Mouse (Mus musculus): ENCODE results near the gene Qser1.

The Qser1 gene

DNA sequence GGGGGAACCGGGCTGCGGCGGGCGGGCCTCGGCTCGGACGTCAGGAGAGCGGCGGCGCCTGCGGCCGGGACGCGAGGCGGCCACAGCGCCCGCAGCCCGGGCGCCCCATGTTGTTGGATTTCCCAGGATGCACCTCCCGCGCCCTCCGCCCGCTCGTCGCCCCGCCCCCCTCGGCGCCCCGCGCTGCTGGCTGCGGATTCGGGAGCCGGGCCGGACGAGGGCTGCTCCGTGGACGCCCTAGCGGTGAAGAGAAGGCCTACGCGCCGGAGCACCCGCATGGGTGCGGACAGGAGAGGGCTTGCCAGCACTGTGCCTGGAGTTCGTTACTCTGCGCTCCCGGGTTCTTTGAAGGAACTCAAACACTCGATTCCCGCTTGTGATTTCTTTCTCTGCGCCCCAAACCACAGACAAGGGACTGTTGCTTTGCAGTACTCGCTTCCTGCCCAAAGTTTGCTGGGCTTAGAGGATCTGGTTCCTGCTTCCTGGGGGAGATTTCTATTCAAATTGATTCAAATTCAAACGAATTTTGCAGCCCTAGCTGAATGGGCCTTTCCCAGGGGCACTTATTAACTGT is 393 bp upstream of the Qser1 start:
- peak; percentile 90 for DNase-seq

DNA sequence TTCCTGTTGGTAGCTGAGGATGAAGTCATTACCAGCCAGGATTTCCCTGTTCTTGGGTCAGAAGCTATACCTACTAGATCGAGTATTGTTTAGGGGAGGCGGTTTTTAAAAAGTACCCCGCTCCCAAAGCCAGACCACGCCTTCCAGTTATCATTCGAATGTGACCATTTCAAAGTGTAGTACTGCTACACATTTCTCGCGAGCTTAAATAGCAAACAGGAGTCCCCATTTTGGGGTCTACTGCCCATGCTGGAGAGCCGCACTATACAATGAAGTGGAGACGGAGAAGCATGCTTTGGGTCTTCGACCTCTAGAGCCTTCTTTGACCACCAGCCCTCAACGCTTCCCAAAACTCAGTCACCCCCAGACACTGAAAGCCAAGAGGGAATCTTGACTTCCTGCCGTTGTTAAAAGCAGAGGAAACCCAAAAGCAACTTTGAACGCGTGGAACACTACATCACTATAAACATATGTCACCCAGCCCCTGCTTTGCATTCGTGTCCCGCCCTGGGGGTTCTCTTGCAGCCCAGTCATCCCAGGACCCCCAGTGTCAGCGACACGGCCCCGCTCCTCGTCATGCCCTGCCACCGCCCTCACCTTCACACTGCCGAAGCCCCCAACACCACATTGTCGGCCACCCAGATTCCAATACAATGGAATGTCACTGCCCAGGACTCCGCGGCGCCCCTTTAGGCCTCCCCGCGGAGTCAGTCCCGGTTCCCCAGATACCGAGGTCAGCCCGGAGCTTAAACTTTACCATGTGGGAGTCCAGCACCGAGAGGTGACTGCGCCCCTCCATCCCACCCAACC is 794 bp downstream of the Qser1 start:
- DNase-seq: peak; percentile 34

DNA sequence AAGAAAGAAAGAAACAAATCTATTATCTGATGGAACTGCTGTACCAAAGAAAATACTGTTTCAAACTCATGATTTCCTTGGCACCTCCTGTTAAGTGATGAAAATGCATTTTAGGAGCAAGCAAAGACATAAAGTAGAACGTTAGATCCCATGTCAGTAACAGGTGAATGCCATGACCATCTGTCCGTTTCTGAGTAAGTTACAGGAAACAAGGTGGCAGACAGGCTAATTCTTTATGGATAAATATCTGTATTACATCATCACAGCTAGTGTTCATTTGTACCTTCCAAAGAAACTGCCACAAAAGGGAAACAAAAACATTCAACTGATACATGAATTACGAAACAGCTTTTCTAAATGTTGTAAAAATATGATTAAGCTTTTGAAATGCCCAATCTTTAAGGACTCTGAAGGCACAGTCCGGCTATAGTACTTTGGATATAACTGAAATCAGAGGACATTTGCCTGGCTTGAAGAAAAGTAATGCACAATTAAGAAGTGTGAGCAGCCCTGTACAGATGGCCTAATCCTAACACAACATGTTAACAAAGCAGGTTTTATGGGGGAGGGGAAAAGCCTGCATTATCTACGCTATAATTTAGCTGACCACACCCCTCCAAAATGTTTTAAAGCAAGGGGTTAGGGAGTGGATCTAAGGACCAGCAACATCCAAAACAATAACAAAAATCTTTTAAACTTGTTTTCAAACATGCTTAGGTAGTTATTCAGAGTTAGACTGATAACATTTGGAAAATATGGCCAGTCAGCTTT is 2.2 kb downstream of the Qser1 start:
- DNase-seq: peak; percentile 5

DNA sequence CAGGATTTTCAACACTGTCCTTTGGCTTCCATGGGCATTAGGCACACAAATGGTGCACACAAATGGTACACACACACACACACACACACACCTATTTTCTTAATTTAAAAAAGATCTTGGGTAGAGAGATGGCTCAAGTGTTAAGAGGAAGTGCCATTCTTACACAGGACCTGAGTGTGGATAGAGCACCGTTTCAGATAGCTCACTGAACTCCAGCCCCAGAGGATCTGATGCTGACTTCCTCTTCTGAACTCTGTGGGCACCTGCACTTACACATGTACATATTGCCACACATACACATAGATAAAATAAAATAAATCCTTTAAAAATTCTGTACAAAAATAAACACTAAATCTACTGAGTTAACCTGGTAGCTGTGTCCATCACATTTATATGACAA is 11.1 kb downstream of the Qser1 start:
- no peak for DNase-seq

DNA sequence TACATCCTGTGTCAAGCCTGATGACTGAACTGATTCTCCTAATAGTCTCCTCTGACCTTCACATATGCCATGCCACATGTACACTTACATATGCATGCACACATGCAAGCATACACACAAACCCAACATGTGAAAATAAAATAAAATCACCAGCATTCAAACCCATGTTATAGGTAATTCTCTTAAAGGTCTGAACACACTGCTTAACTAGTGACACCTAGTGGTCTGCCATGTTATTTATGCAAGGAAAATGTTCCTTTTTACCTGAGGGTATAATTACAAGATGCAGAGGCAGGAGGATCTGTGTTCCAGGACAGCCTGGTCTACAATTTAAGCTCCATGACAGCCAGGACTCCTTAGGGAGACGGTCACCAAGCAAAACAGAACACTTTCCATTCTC is 41.8 kb downstream of the Qser1 start:
- peak; percentile 18 for DNase-seq

DNA sequence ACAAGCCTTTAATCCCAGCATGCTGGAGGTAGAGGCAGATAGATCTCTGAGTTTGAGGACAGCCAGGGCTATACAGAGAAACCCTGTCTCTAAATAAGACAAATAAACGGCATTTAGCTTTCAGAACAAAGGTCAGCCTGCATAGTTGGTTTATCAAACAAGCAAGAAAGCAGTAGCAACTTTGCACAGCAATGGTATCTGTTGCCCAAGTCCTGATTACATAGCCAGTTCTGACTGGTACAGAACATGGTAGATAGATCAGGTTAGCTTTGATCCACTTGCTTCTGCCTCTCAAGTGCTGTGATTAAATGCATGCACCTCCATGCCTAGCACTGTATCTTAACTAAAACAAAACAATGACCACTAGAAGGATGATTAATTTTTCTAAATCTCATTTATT is 47.9 kb downstream of the Qser1 start:
- DNase-seq: no peak

DNA sequence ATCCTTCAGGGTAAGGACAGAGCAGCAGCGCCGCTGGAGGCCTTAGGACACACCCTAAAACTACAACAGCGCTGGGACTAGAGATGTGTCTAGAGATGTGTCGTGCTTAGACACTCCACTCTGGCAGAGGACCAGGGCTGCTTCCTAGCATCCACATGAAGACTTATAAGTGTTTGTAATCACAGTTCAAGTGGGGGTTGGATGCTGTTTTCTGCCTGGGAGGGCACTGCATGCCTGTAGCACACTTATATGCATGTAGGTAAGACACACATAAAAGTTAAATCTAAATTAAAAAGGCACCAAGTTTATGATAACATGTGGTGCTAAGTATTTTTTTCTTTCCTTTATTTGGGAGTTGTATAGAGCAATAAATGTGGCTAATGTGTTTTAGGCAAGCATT is 52.5 kb downstream of the Qser1 start:
- no peak for DNase-seq

DNA sequence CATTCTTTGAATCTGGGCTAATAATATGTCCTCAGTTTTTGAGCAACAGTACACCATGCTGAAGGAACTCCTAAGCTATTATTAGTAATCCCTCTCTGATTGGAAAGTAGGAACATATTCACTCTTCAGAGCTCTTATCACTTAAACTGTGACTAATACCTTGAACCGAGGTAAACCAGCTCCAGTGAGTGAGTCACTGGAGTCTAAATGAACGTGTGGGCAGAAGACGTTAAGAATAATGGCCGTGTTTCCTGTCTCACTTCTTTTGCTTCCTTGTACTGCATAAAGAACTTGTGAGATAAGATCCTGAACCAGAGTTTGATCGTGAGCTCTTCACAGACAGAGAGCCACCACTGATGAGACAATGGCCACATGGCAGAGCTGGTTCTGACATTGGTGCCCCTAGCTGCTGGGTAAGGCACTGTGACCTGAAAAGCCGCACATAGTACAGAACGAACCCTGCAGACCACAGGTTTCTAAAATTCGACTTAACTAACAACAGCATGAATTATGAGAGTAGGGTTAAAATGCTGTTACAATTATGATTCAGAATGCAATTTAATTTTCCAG is 53.3 kb downstream of the Qser1 start:
- DNase-seq: no peak

DNA sequence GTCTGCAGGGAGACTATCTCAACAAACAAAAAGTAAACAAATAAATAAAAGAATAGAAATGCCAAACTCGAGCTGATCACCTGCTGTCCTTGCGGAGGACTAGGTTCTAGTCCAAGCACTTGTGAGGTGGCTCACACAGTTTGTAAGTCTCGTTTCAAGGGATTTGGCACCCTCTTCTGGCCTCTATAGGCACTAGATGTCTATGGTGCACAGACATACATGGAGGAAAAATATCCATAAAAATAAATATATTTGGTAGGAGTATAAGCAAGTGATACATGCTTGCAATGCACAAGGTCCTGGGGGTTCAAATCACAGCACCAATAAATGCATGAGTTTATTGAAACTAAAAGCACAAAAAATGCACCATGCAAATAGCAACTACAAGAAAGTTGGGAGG is 65.9 kb downstream of the Qser1 start:
- DNase-seq: no peak

DNA sequence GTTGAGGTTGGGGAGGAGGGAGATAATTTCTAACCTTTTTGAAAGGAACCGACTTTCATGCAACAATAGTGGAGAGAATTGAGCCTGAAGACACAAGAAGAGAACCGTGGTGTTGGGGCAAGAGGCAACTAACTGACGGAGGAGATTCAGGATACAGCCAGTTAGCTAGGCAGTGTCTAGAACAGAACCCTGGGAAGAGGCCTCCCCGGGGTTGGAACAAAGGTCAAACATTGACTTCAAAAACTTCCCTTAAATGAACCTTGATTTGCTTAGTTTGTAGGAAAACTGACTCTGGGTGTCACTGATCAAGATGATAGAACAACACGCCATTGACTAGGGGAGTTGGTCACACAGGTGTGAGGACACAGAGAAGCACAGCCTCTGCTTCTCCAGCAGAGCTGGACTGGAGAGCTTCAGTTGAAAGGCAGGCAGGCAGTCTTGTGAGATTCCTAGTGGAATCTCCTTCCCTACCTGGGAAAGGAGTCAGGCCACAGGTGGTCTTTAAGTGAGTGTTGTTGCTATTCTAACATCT is 67.8 kb downstream of the Qser1 start:
- no peak for DNase-seq

DNA sequence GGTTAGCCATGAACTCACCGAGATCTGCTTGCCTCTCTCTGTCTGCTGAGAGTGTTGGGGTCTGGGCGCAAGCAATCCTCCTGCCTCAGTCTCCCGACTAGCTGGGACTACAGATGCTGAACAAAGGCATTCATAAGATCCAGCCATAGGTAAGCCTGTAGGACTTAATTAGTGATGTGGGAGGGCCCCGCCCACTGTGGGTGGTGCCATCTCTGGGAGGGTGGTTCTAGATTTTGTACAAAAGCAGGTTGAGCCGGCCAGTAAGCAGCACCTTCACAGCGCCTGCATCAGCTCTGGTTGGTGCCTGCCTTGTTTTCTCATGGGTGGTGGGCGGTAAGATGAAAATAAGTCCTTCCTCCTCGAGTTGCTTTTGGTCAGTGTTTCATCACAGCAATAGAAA is 70.3 kb downstream of the Qser1 start:
- DNase-seq: no peak

DNA sequence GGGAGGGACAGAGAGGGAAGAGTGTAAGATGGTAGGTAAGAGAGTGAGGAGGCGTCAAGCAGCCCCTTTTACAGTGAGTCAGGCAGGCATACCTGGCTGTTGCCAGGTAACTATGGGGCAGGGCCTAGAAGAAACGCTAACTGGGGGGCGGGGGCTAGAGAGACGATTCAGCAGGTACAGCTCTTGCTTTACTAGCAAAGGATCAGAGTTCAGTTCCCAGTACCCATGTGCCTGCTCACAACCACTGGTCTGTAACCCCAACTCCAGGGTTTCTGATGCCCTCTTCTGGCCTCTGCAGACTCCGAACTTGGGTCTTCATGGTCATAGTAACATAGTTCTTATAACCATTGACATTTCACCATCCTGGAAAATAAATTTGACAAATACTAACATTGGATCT is 72.6 kb downstream of the Qser1 start:
- DNase-seq: no peak

DNA sequence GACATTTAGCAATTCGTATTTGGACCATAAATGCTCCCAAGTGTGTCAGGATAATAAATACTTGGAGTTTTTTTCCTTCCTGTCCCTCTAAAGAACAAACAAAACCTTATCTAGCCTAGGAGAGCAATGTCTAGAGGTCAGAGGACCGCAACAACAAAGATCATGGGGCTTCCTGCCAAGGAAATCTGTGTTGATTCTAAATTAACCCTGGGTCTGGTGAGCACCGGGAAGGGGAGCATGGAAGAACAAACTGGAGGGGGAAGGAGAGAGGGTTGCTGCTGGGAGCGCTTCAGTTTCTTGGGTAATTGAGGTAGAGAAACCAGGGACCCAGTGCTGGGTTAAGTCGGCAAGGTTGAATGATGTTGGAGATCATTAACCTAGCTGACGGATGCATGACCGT is 73.4 kb downstream of the Qser1 start:
- peak; percentile 5 for DNase-seq

DNA sequence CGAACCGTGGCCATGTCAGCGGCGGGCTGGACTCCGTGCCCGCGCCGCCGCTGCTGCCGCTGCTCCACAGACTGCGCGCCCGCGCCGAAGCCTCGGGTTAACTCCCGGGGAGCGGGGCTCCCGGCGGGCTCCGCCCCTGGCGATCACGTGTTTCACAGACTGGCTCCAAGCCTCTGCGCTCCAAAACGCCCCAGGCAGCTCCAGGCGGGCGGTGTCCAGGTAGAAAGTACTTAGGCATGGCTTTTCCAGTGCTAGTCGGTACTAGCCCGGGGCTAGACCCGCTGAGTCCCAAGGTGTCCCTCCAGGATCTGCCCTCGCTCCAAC is 73.9 kb downstream of the Qser1 start, which contains the start of gene Depdc7:
Depdc7 (minus strand) TSS at position 138 of the 324 bp plus-strand sequence.
- DNase-seq: peak; percentile 75

DNA sequence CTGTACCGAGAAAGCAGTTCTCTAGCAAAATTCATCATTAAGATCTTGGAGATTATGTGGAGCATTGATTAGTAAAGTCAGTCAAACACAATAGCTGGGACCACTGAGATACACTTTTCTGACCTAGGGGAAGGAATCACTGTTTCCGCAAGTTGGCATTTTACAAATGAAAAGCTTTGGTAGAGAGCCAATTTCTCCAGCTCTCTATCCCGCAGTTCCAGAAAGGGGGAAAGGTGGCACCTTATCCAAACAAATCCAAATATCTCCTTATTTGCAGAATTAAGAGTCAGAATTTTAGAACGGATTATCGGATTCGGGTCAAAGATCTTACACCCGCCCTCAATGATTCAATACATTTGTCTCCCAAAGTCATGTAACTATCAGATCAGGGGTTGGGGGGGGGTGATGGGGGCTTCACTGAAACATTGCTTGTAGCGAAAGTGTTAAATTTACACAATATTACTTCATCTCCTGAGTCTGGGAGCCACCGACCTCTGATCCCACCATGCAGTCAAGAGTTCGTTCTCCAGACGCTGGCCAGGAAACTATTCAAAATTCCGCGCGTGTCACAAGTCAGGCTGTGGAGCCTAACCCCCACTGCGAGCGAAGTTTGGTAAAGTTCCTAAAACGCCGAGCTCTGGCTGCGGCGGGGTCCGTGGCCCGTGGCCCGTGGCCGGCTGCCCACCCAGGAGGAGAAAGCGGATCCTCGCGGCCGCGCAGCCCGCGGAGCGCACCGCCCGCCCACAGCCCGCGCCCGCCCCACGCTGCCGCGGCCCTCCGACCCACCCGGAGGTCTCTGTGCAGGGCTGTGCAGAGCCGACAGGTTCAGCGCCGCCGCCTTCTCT is 74.4 kb downstream of the Qser1 start:
- DNase-seq: no peak

DNA sequence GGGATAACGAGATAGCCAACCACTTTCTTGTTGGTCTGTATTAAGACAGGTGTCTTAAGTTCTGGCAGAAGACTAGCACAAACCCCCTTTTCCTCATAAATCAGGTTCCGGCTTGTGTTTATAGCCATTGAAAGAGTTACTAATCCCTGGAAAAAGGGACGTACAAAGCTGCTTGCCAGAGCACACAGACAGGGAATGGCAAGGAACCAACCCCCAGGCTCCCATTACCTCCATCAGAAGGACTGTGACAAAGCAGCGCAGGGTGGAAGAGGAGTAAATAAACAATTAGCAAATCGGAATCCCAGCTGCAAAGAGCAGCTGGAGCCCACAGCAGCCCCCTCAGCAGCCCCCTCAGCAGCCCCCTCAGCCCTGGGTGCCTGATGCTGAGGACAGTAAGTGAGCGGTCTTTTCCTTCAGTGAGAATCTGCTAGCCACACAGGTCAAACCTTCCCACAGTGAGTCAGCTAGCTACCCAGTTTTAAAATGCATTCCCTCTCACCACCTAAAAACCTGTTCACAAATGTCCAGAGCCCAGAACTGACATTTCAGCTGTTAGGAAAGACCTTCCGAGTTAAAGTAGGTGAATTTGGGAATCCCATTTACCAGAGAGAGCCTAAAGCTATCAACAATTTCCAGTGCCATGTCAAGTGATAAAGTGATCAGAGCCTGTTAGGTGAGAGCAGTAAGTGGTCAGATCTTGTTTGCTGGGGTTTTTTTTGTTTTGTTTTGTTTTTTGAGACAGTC is 75.4 kb downstream of the Qser1 start:
- no peak for DNase-seq

DNA sequence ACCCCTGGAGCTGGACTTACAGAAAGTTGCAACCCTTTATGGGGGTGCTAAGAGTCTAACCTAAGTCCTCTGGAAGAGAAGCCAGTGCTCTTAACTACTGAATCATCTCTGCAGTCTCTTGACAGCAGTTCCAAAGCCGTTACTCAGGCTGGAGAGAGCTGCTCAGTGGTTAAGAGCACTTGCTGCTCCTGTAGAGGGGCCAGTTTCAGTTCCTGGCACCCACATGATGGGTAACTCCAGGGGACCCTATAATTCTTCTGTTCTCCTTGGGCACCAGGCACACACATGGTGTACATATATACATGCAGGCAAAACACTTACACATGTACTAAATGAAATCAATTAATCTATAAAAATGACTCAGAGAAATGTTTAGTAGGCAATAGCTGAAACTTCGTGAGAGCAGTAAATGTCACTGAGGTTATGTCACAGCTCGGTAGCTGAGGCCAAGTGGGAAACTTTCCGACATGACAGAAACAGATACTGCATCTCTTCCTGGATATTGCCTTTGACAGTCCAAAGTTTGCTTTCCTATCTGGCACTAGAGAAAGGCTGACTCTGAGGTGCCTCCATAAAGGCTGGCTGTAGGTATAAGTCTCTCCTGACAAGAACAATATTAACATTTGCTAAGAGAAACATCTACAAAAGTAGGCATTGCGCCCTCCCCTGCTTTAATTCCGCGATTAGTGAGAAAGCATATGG is 76.2 kb downstream of the Qser1 start:
- DNase-seq: no peak

DNA sequence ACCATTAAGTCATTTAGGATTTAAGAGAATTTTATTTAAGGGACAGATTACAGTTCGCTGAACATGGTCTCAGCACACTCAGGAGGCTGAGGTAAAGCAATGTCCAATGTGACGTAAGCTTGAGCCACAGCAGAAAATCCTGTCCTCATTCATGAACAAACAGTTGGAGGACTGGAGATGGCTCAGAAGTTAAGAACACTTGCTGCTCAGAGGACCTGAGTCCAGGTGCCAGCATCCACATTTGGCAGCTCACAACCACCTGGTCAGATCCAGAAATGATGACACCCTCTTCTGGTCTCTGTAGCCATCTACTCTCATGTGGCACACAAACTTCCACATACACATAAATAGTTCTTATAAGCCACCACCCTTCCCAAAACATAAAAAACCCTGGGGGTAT is 76.9 kb downstream of the Qser1 start:
- no peak for DNase-seq

DNA sequence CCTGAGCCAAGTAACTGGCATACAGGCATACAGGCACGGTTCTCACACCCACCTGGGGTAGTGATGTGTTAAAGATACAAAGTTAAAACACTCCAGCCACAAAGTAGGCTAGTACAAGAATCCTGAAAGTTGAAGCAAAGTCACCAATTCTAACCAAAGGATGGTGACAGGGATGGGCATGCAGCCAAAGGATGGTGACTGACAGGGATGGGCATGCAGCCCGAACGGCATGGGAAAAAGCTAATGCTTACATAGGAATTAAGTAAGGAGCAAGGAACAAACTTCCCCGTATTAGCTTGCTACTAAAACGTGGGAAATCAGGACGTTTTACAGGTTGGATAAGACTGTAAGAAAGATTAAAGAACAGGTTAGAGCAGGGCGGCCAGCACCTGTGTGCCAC is 80.3 kb downstream of the Qser1 start:
- no peak for DNase-seq

DNA sequence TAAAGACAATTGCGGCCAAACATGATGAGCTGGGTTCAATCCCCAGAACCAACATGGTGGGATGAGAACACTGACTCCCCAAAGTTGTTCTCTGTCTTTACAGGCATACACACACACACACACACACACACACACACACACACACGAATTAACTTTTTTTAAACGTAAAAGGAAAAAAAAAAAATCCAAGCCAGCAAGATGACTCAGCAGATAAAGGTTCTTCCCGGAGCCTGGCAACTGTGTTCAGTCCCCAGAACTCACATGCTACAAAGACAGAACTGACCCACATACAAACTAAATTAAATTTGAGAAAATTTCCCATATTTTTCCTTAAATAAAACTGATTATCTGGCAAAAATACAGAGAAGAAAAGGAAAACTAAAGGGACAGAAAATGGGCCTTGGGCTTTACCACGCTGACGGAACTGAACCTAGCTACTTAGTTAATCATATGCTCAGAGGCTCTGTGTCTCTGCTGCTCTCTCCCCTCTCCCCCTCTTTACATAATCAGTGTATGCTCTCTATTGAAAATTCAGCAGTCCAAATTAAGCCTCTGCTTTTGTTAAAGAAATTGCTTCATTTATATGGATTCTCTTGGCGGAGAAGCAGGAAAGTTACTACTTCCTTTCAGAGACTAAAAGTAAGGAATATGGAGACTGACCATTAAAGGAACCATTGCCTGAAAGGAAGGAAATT is 83.9 kb downstream of the Qser1 start:
- DNase-seq: no peak

DNA sequence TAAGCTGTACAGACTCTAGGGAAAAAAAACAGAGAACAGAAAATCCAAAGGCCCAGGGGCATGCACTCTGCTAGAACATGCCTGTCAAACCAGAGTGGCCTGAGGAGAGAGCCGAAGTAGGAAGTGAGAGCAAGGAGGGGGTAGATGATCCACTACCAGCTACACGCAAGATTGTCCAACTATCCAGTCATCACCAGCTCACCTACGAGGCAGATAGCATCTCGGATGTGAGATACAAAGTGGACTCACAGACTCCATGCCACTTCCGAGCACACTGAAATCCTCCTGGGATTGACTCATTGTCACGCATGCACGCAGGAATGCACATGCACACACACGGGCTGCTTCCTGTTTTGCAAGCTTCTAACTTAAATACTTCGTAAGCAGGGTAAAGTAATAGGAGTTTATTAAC is 84.5 kb downstream of the Qser1 start:
- DNase-seq: no peak
